Mouse (Mus musculus): ENCODE results near the gene Slc5a9.

DNA sequence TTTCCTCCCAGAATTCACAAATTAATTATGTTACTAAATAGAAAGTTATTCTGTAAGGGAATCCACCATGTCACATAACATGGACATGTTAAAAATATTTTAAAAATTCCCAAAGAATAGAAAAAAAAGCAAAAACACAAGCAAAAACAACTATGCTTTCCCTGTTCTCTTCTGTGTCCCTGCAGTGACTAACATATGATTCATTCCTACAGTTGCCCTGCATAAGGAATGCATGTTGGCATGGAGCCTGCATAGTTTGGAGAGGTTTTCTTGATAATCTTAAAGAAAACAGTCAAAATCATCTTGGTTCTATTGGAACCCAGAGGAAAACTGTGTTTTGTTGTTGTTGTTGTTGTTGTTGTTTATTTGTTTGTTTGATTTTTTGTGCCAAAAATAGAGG is 50.1 kb downstream of the Slc5a9 start:
- no peak for TF ChIP-seq POLR2A (IDR thresholded peaks at IDR 0.05; ENCODE audit: extremely low read depth, insufficient read depth, low read length)
- no peak for TF ChIP-seq CTCF (IDR thresholded peaks at IDR 0.05; ENCODE audit: low read depth, low read length)

All from liver, adult 2 months (tissue).